Mouse (Mus musculus): Measurements from ENCODE around the gene Pcnx.

- no peak for TF ChIP-seq FLI1 (IDR thresholded peaks at IDR 0.05; ENCODE audit: low read length)
- no peak for TF ChIP-seq GATA1 (IDR thresholded peaks at IDR 0.05; ENCODE audit: borderline replicate concordance, low read length)
Measured at GRCm38 (mm10) chr12:81992996-81993395, 133.2 kb downstream of the Pcnx start.

Data from megakaryocyte, embryonic 14.5 days (primary cell).